Mouse (Mus musculus) telencephalon, adult 2 months (tissue): ENCODE results near the gene Trabd2b.
A peak's percentile ranks its signal among the peaks of the same experiment; 100 is the strongest.

Source experiments
- DNase-seq: peaks from one replicate; pipeline ENCODE4 v3.0.0-alpha.2; 2011; ENCODE audit warnings: low read depth, low spot score

The Trabd2b gene

GRCm38 (mm10) chr4:114595188-114595701, 188.7 kb downstream of the Trabd2b start:
- DNase-seq, result no peak

GRCm38 (mm10) chr4:114599121-114599520, 192.6 kb downstream of the Trabd2b start:
- DNase-seq, result no peak

DNA sequence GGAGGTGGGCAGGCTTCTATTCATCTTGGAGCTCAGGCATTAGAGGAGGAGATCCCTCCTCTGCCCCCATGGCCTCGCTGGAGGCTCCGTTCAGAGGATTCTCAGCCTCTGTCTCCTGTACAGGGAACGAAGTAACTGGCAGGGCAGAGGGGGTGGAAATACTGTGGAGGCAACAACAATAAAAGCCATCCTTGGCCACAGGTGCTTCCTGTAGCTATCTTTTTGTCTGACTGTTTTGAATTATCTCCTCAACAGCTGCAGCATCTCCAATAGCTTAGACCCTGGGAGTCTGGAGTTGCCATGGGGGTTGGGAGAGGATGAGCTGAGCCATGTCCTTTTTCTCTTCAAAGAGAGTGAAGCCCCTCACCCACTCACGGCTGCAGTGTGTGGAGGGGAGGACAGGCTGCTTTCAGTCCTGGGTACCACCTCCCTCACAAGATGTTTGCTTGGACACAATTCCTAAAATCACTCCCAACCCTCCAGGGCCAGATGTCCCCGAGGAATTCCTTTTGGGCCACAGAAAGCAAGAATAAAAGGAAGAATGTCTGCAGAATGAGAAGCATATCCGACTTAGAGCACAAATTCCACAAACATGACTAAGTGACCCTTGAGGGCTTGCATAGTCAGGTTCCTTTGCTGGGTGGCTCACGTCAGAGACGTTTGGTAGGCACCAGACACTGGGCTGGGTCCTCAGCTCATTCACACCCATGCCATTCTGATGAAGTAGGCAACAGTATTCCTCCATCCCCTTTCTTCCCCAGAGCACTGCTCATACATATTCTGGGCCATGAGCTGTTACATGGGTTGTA, 194.9 kb downstream of the Trabd2b start:
- DNase-seq, result no peak

GRCm38 (mm10) chr4:114605670-114606069, 199.1 kb downstream of the Trabd2b start:
- no peak for DNase-seq

- DNase-seq, result no peak
Measured at GRCm38 (mm10) chr4:114607873-114608272, 201.3 kb downstream of the Trabd2b start.

GRCm38 (mm10) chr4:114609297-114609696, 202.8 kb downstream of the Trabd2b start:
- no peak for DNase-seq

DNA sequence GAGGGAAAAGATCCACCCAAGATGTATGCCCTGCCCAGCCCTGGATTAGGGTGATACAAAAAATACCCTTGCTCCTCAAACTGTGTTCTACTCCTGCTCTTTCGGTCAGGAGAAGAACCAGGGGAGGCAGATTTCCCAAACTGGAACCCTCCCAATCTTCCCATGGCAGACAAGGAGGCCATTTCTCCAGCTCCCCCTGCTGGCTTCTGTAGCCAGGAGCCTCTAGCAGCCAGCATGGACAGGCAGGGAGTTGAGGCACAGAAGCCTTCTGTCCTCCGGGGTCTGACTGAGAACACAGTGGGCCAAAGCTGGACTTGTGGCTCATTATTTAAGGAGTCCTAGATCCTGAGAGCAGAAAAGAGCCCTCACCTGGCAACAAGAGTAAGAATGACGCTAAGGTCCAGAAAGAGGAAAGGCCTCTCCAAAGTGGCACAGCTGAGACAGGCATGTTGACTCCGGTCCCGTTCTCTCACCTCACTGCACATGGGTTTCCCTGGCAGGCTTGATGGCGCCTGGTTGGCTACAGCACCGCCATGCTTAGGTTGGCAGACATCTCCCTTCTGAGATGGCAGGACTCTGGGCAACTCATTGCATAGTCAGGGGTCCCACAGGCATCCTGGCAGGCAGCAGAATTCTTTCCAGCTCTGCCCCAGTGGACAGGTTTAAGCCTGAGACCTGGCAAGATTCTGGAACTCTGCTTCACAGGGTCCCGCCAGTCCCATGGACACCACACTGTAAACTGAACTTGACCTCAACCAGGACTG, 204.8 kb downstream of the Trabd2b start:
- no peak for DNase-seq

- no peak for DNase-seq
Measured at GRCm38 (mm10) chr4:114612032-114612431, 205.5 kb downstream of the Trabd2b start.

DNA sequence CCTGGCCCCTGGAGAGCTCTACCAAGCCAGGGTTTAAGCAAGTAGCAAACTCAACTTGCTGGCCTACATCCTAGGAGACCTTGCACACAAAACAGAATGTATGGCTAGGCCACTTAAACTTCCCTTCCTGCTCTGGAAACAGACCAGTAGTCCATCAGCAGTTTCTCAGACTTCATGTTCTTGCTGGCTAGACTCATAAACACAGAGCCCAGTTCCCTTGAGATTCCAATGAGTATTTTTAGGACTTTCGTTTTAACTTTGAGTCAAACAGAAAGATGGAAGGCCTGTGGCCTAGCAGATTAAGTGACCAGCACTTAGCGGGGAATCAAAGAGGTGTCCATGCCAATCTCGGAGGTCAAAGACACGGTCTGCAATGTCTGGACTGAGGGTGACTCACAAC, 206.3 kb downstream of the Trabd2b start:
- no peak for DNase-seq

DNA sequence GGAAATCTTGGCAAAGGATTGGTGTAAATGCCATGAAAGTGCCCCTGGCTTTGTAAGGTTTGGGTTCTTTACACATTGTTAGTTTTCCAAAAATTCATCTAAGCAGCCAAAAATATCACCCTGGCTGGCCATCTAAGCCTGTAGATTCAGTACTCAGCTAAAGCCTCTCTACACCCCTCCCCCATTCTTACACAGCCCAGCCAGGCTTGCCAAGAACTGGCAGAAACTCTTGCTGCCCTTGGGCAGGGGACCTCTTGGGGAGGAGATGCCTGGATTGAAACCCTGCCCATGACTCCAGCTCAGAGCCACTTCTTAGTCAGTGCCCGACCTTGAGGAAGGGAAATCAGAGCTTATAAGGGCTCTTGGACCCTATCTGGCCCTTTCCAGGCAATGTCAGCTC, 207.6 kb downstream of the Trabd2b start:
- no peak for DNase-seq

- no peak for DNase-seq
Measured at GRCm38 (mm10) chr4:114615765-114616164, 209.2 kb downstream of the Trabd2b start.

DNA sequence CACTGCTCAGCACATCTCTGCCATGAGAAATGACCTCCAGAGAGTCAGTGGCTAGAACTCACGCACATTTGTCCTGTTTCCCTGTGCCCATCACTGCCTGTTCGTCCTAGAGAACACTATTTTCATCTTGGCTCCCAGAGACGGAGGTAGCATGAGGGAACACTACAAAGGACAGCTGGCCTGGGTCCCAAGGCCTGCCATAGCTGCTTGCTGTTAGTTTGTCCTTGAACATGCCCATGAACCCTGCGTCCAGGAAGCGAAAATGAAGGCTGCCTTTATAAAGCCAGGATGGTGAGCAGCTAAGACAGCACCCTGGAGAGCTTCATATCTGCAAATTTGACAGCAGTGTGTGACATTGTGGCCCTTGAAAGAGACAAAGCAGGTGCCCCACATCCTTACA, 216.4 kb downstream of the Trabd2b start:
- no peak for DNase-seq

DNA sequence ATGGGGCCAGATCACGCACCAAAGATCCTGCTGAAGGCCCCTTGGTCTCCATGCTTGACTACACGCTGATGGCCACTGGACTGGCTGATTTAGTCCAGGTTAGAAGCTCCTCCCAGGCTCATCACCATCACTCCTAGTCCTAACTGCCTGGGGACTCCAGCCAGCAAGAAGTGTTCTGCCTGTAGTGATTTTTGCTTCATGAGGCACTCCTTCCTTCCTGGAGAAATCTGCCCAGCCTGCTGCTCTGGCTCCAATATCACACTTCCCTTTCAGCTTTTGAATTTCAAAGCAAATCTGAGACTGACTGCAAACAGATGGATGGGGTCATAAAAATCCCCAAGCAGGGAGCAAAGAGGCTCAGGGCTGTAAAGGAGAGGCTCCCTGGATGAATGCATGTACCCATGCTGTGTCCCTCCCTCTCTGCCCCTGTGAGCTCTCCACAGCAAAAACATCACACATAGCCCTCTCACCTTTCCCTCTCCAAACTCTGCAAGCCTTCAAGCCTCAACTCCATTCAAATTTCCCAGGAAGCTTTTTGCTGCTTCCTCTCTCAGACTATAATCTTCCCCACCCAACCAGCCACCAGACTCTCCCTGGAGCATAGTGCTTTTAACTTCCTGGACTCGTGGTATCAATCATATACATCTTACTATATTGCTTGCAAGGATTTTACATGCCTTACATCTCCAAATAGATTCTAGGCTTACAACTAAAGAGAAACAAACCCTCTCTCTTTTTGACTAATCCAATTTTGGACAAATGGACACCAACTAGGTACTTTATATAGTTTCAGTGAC, 217.8 kb downstream of the Trabd2b start:
- DNase-seq, result no peak

- DNase-seq, result no peak
Measured at GRCm38 (mm10) chr4:114625357-114625756, 218.8 kb downstream of the Trabd2b start.

DNA sequence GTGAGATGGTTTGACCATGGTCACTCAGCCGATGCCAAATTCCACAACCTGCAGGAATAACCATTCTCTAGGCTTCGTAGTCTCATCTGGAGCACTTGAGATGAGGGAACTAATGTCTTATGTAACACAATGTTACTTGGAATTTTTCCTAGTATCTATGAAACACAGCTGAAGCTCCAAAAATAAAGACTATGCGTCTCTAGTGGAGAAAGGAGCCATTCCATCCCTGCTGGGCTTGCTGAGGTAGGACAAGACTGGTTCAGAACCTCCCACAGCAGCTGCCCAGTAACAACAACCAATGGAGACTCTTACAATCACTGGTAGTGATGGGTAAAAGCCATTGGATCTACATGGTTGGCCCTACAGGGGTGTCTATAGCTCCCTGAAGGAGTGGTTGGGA, 219.4 kb downstream of the Trabd2b start:
- DNase-seq, result peak; percentile 50

- no peak for DNase-seq
Measured at GRCm38 (mm10) chr4:114627674-114628293, 221.3 kb downstream of the Trabd2b start.

DNA sequence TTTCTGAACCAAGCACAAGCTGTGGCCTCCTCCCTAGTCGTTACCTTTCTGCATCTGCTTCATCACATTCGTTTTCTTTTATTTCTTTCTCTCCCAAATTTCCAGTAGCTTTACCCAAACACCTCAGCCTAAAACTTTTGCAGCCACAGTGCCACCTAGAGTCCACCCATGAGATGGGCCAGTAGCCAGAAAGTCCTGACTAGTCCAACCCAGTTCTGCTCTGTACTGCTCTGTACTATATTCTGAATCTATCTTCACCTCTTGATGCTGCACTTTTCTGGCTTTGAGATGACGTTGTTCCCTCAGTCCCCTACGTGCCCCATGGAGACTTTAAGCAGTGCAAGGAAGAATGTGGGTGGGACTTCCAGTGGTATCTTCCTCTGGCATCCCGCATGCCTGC, 229.4 kb downstream of the Trabd2b start:
- peak; percentile 60 for DNase-seq

- DNase-seq, result peak; percentile 83
Measured at GRCm38 (mm10) chr4:114636324-114636723, 229.8 kb downstream of the Trabd2b start.

DNA sequence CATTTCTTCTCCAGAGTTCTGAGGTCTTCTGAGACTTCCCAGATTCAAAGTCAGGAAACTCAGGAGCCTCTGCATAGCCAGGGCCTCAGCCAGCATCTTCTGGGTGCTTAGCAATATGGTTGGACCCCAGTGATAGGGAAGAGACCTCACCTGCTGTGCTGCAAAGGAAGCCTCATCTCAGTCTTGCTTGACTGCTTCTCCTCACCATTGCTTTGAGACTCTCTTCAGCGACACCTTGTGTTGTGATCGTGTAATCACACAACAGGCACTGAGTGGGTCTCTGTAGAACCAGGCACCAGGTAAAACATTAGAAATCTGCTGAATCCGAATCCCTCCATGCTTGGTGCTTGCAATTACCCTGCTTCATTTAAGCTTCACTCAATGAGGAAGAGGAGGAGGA, 230.6 kb downstream of the Trabd2b start:
- no peak for DNase-seq

DNA sequence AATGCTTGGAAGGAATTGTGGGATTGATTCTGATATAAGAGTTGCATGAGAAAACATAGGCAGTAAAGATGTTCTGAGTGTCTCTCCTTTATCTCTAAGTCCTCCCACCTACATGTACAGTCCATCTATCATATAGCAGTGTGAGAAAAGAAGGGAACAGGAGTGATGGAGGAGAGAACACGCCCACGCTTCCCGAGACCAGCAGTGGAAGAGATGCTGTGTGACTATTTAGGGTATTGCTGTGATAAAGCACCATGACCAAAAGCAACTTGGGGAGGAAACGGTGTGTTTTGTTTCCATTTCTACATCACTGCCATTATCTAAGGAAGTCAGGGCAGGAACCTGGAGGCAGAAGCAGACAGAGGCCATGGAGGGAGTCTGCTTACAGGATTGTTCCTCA, 235.9 kb downstream of the Trabd2b start:
- DNase-seq, result no peak

DNA sequence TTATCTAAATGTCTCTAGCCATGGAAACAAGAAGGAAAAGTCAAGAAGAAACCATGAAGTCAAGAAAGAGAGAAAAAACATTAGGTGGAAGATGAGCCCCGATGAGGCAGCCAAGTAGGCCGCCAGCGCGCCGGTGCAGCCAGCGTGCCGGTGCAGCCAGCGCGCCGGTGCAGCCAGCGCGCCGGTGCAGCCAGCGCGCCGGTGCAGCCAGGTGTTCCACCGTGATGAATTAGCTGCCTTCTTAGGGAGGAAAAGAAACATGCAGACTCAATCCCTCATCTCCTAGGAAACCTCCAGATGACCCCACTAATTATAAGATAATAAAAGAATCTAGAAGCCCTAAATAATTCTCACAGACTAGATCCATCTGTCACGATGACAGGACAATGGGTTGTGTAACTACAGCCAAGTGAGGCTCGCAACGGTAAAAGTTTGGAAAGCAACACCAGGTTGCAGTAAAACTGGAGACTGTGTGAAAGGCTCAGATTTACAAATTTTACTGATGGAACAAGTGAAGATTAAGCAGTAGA, 237.2 kb downstream of the Trabd2b start:
- no peak for DNase-seq
